Mouse (Mus musculus): ENCODE measurements around the gene Ablim2. TPM values are rescaled to one million over a fixed set of nuclear protein-coding genes. Genes with fewer than 3 reads are reported as not detected.

Ablim2 gene
- polyA plus RNA-seq, 2 experiments, result 0.16 TPM; not detected in 1

DNA sequence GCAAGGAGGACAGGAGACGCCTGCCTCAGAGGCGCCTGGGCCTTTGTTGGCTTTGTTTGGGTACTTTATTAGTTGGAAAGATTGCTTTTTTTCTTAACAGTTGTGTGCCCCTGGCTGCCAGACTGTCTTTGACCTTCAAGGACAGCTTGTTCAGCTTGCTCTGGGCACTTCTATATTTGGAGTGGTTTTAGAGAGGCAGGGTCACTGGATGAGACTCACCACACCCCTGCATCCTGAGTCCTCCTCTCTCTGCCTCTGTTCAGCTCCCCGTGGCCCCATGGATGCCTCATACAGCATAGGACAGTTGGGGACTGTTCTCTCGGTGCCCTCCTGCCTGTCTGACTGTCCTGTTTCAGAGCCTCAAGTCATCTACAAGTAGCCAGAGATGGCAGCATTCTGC is 37.3 kb downstream of the Ablim2 start:
- WGBS (ENCODE audit: insufficient replicate concordance), result 48% methylated on average over 4 of the region's 4 CpGs
- no peak for ATAC-seq (ENCODE audit: insufficient read depth)
- Histone ChIP-seq H3K4me3 (ENCODE audit: insufficient read depth in 1 of 2, low read depth in 2 of 2, low read length in 2 of 2) (no peak overlapping the region), H3K4me1 (replicated peaks; ENCODE audit: control insufficient read depth in 2 of 2, insufficient read depth in 2 of 2, low read length in 1 of 2) (no peaks in the 10 kb centered on the region), H3K9ac (replicated peaks) (no peak overlapping the region), H3K9me3 (ENCODE audit: control insufficient read depth, low read length) (no peaks in the 10 kb centered on the region), H3K27ac (no peak overlapping the region), H3K4me2 (ENCODE audit: low read depth) (no peak overlapping the region), H3K36me3 (replicated peaks; ENCODE audit: control insufficient read depth, insufficient read depth, low read depth) (no peaks in the 10 kb centered on the region), H3K27me3 (ENCODE audit: control insufficient read depth, insufficient read depth, low read length) (no peaks in the 10 kb centered on the region)
- no peak for DNase-seq (ENCODE audit: low read depth in 3 of 3, low spot score in 3 of 3)
- no peak for TF ChIP-seq EP300 (IDR thresholded peaks at IDR 0.05; ENCODE audit: low read depth)
- no peak for TF ChIP-seq CTCF (IDR thresholded peaks at IDR 0.05; ENCODE audit: low read depth)

DNA sequence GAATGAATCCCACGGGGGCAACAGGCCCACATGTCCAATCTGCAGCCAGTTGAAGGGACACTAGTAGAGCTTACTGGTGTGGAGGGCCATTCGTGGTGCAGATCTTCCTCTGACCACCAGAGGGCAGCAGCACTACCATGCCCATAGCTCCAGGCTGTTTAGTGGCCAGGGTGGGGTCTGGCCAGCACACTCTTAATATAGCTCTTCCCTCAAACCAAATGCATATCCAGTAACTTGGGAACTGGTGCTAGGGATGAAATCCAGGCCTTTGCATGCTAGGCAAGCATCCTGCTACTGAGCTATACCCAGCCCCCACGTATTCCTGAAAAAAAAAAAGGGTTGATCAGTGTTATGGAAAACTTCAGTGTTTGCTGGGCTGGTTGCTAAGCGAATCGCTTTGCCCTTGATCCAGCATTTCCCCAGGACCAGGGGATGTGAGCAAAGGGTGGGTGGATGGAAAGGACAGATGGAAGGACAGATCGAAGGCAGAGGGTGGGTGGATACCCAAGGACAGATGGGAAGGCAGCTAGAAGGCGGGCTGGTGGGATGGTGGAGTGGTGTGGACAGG is 37.9 kb downstream of the Ablim2 start:
- TF ChIP-seq EP300 (IDR thresholded peaks at IDR 0.05; ENCODE audit: low read depth) (no peak), CTCF (IDR thresholded peaks at IDR 0.05; ENCODE audit: low read depth) (peak; percentile 96)
- Histone ChIP-seq H3K36me3 (replicated peaks; ENCODE audit: control insufficient read depth, insufficient read depth, low read depth) (no peaks in the 10 kb centered on the region), H3K4me3 (ENCODE audit: insufficient read depth in 1 of 2, low read depth in 2 of 2, low read length in 2 of 2) (no peak overlapping the region), H3K27ac (no peak overlapping the region), H3K4me1 (replicated peaks; ENCODE audit: control insufficient read depth in 2 of 2, insufficient read depth in 2 of 2, low read length in 1 of 2) (no peaks in the 10 kb centered on the region), H3K9ac (replicated peaks) (no peak overlapping the region), H3K9me3 (ENCODE audit: control insufficient read depth, low read length) (no peaks in the 10 kb centered on the region), H3K4me2 (ENCODE audit: low read depth) (no peak overlapping the region), H3K27me3 (ENCODE audit: control insufficient read depth, insufficient read depth, low read length) (no peaks in the 10 kb centered on the region)
- ATAC-seq (ENCODE audit: insufficient read depth) (no peak), DNase-seq (ENCODE audit: low read depth in 3 of 3, low spot score in 3 of 3) (peak in 2 of 3 experiments; percentile 4 to 13)
- WGBS (ENCODE audit: insufficient replicate concordance), result 53% methylated on average over 7 of the region's 7 CpGs

DNA sequence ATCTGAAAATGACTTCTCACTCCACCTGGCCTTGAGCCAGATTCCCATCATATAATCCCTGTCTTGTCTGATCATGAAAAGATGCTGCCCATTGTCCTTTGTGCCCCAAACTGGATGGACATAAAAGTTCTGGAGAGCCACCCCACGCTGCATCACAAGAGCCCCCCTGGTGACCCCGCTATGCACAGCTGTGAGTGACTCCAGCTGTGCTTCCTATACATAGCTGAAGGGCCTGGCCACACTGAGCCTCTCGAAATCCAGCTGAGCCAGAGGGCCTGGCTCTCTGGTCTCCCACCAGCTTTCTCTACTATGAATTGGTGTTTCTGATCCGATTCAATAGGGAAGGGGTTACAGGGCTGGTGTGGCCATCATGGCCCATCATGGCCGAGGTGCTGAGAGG is 38.5 kb downstream of the Ablim2 start:
- no peaks in the 10 kb centered on the region for H3K27me3 ChIP-seq (ENCODE audit: control insufficient read depth, insufficient read depth, low read length)
- ATAC-seq (ENCODE audit: insufficient read depth) (no peak), DNase-seq (ENCODE audit: low read depth in 3 of 3, low spot score in 3 of 3) (no peak)
- H3K4me1 ChIP-seq (replicated peaks; ENCODE audit: control insufficient read depth in 2 of 2, insufficient read depth in 2 of 2, low read length in 1 of 2), result no peaks in the 10 kb centered on the region
- TF ChIP-seq CTCF (IDR thresholded peaks at IDR 0.05; ENCODE audit: low read depth) (no peak), EP300 (IDR thresholded peaks at IDR 0.05; ENCODE audit: low read depth) (no peak)
- no peak overlapping the region for H3K4me3 ChIP-seq (ENCODE audit: insufficient read depth in 1 of 2, low read depth in 2 of 2, low read length in 2 of 2)
- H3K9me3 ChIP-seq (ENCODE audit: control insufficient read depth, low read length), result no peaks in the 10 kb centered on the region
- H3K36me3 ChIP-seq (replicated peaks; ENCODE audit: control insufficient read depth, insufficient read depth, low read depth), result no peaks in the 10 kb centered on the region
- no peak overlapping the region for H3K4me2 ChIP-seq (ENCODE audit: low read depth)
- no peak overlapping the region for H3K9ac ChIP-seq (replicated peaks)
- WGBS (ENCODE audit: insufficient replicate concordance), result 58% methylated on average over 5 of the region's 5 CpGs
- no peak overlapping the region for H3K27ac ChIP-seq

DNA sequence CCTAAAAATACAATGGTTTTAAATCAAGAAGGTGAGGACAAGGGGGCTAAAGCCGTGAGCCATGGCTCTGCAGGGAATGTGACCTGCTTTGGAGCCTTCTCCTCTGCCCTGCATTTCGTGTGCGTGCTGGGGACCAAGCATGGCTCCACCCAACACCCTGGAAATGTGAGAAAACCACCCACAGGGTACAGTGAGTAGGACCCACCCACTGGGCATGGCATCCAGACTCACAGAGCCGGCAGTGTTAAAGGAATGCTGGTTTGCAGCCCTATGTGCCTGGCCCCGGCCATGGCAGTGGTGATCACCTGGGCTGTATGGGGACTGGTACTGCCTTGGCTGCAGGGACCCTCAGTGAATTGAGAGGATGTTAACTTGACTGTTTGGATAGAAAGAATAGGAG is 41.4 kb downstream of the Ablim2 start:
- no peaks in the 10 kb centered on the region for H3K27me3 ChIP-seq (ENCODE audit: control insufficient read depth, insufficient read depth, low read length)
- no peaks in the 10 kb centered on the region for H3K36me3 ChIP-seq (replicated peaks; ENCODE audit: control insufficient read depth, insufficient read depth, low read depth)
- no peaks in the 10 kb centered on the region for H3K9me3 ChIP-seq (ENCODE audit: control insufficient read depth, low read length)
- ATAC-seq (ENCODE audit: insufficient read depth), result no peak
- H3K4me3 ChIP-seq (ENCODE audit: insufficient read depth in 1 of 2, low read depth in 2 of 2, low read length in 2 of 2), result no peak overlapping the region
- no peak for DNase-seq (ENCODE audit: low read depth in 3 of 3, low spot score in 3 of 3)
- no peak overlapping the region for H3K4me2 ChIP-seq (ENCODE audit: low read depth)
- TF ChIP-seq CTCF (IDR thresholded peaks at IDR 0.05; ENCODE audit: low read depth) (no peak), EP300 (IDR thresholded peaks at IDR 0.05; ENCODE audit: low read depth) (no peak)
- no peak overlapping the region for H3K27ac ChIP-seq
- H3K9ac ChIP-seq (replicated peaks), result no peak overlapping the region
- H3K4me1 ChIP-seq (replicated peaks; ENCODE audit: control insufficient read depth in 2 of 2, insufficient read depth in 2 of 2, low read length in 1 of 2), result no peaks in the 10 kb centered on the region
- WGBS (ENCODE audit: insufficient replicate concordance), result 32% methylated on average over 5 of the region's 5 CpGs

DNA sequence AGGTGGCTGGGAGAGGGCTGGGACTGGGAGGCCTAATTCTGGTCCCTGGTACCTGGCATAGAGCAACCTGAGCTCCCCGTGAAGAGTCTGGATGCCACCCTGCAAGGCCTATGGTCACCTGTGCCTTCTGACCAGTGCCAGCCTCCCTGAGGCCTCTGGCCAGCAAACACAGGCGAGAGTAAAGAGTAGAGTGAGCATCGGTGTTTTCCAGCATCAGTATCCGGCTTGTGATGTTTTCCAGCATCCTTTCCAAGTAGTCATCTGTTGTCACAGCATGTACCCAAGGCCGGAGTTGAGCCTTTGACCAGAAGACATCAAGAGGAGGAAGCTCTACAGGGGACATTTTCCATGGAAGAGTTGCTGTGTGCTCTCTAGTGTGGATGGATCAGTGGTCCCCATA is 45.7 kb downstream of the Ablim2 start:
- no peaks in the 10 kb centered on the region for H3K27me3 ChIP-seq (ENCODE audit: control insufficient read depth, insufficient read depth, low read length)
- WGBS (ENCODE audit: insufficient replicate concordance), result 61% methylated on average over 5 of the region's 5 CpGs
- H3K4me1 ChIP-seq (replicated peaks; ENCODE audit: control insufficient read depth in 2 of 2, insufficient read depth in 2 of 2, low read length in 1 of 2), result no peaks in the 10 kb centered on the region
- ATAC-seq (ENCODE audit: insufficient read depth) (no peak), DNase-seq (ENCODE audit: low read depth in 3 of 3, low spot score in 3 of 3) (no peak)
- no peak overlapping the region for H3K27ac ChIP-seq
- H3K9ac ChIP-seq (replicated peaks), result no peak overlapping the region
- no peak overlapping the region for H3K4me2 ChIP-seq (ENCODE audit: low read depth)
- no peak overlapping the region for H3K4me3 ChIP-seq (ENCODE audit: insufficient read depth in 1 of 2, low read depth in 2 of 2, low read length in 2 of 2)
- TF ChIP-seq CTCF (IDR thresholded peaks at IDR 0.05; ENCODE audit: low read depth), result no peak
- no peak for TF ChIP-seq EP300 (IDR thresholded peaks at IDR 0.05; ENCODE audit: low read depth)
- H3K36me3 ChIP-seq (replicated peaks; ENCODE audit: control insufficient read depth, insufficient read depth, low read depth), result no peaks in the 10 kb centered on the region
- H3K9me3 ChIP-seq (ENCODE audit: control insufficient read depth, low read length), result no peaks in the 10 kb centered on the region

Data from liver, embryonic 14.5 days (tissue).